Mouse (Mus musculus) olfactory bulb, adult 2 months (tissue): ENCODE data around the gene Uso1.

Experiments
- CTCF ChIP-seq: fragments of 200-500 bp; IDR thresholded peaks from 2 replicates; pipeline ENCODE4 v1.5.1; 2012; ENCODE audit warnings: low read depth, mild to moderate bottlenecking, low read length, moderate library complexity; ENCODE audit not compliant: insufficient read depth
- POLR2A ChIP-seq: fragments of 200-500 bp; IDR thresholded peaks from 2 replicates; pipeline ENCODE4 v1.6.1; 2012; ENCODE audit warnings: mild to moderate bottlenecking, low read depth, low read length, moderate library complexity; ENCODE audit not compliant: insufficient read depth

GRCm38 (mm10) chr5:92107282-92107681 lies 30.5 kb upstream of the Uso1 start:
- TF ChIP-seq CTCF (no peak), POLR2A (no peak)
